Mouse (Mus musculus) neural tube, embryonic 12.5 days (tissue): ENCODE measurements around the gene H2-DMa. TPM values are rescaled to one million over a fixed set of nuclear protein-coding genes. Genes with fewer than 3 reads are reported as not detected.

ENCODE experiments used
- ATAC-seq: fragments of 200-750 bp; cut with Nextera tagmentation; 2 replicates; pipeline ENCODE4 v1.8.0; 2017; ENCODE audit warnings: low read depth, mild to moderate bottlenecking, moderate TSS enrichment, moderate library complexity; ENCODE audit not compliant: low FRiP score
- H3K27ac ChIP-seq: fragments of 300-500 bp; sonication (generic); 2 replicates; pipeline ENCODE4 v1.5.1; 2016
- H3K27me3 ChIP-seq: fragments of 300-500 bp; sonication (generic); replicated peaks from 2 replicates; pipeline ENCODE4 v1.6.1; 2016; ENCODE audit warnings: mild to moderate bottlenecking
- H3K36me3 ChIP-seq: fragments of 300-500 bp; sonication (generic); 2 replicates; pipeline ENCODE4 v1.6.1; 2016; ENCODE audit warnings: mild to moderate bottlenecking
- H3K4me1 ChIP-seq: fragments of 300-500 bp; sonication (generic); 2 replicates; pipeline ENCODE4 v1.6.1; 2016
- H3K4me2 ChIP-seq: fragments of 300-500 bp; sonication (generic); replicated peaks from 2 replicates; pipeline ENCODE4 v1.6.1; 2016; ENCODE audit warnings: mild to moderate bottlenecking
- H3K4me3 ChIP-seq: fragments of 300-500 bp; sonication (generic); 2 replicates; pipeline ENCODE4 v1.5.1; 2016
- H3K9ac ChIP-seq: fragments of 300-500 bp; sonication (generic); 2 replicates; pipeline ENCODE4 v1.6.1; 2016; ENCODE audit warnings: mild to moderate bottlenecking
- H3K9me3 ChIP-seq: fragments of 300-500 bp; sonication (generic); 2 replicates; pipeline ENCODE4 v1.6.1; 2016; ENCODE audit warnings: mild to moderate bottlenecking
- WGBS: fragments of 180-500 bp; shearing (Covaris S2); methylation state at CpG from one replicate; pipeline ENCODE4 v1.1.7; 2016; 5-methylcytosine and 5-hydroxymethylcytosine counted together
- polyA plus RNA-seq: library from polyadenylated mRNA; unstranded; fragments of >200 nt; fragmentation: Nextera tagmentation; extraction: Ambion mirVana; gene quantifications from 2 replicates; pipeline ENCODE4 v1.2.1, GENCODE M21; 2016

H2-DMa gene
- polyA plus RNA-seq, 1 experiment from 2014 or later: 12.3 TPM

- H3K9ac ChIP-seq: no peak overlapping the region
- H3K27me3 ChIP-seq: no peaks in the 10 kb centered on the region
- no peak overlapping the region for H3K4me3 ChIP-seq
- H3K27ac ChIP-seq: no peak overlapping the region
- H3K4me2 ChIP-seq: no peak overlapping the region
- no peaks in the 10 kb centered on the region; the same call in 1 of the 2 replicates for H3K9me3 ChIP-seq
- H3K36me3 ChIP-seq: peaks cover 33% of the 10 kb centered on the region
- 84% methylated on average over 7 of the region's 7 CpGs for WGBS
- no peak for ATAC-seq
- H3K4me1 ChIP-seq: no peaks in the 10 kb centered on the region; the same call in 1 of the 2 replicates
These were observed 12.1 kb upstream of the H2-DMa start for GRCm38 (mm10) chr17:34107109-34107867.

GRCm38 (mm10) chr17:34108460-34108859 lies 10.9 kb upstream of the H2-DMa start:
- Histone ChIP-seq H3K9ac (no peak overlapping the region), H3K4me2 (no peak overlapping the region), H3K36me3 (peaks cover 44% of the 10 kb centered on the region), H3K27me3 (no peaks in the 10 kb centered on the region), H3K9me3 (no peaks in the 10 kb centered on the region; the same call in 1 of the 2 replicates), H3K4me1 (no peaks in the 10 kb centered on the region; the same call in 1 of the 2 replicates), H3K4me3 (no peak overlapping the region), H3K27ac (no peak overlapping the region)
- ATAC-seq: no peak
- WGBS: 83% methylated on average over 5 of the region's 6 CpGs

GRCm38 (mm10) chr17:34109038-34109805 lies 10.1 kb upstream of the H2-DMa start:
- H3K27me3 ChIP-seq: no peaks in the 10 kb centered on the region
- no peak for ATAC-seq
- H3K9ac ChIP-seq: no peak overlapping the region
- H3K4me1 ChIP-seq: no peaks in the 10 kb centered on the region; the same call in 1 of the 2 replicates
- 84% methylated on average over 14 of the region's 14 CpGs for WGBS
- peaks cover 52% of the 10 kb centered on the region for H3K36me3 ChIP-seq
- H3K4me3 ChIP-seq: no peak overlapping the region
- H3K9me3 ChIP-seq: no peaks in the 10 kb centered on the region; the same call in 1 of the 2 replicates
- H3K27ac ChIP-seq: no peak overlapping the region
- no peak overlapping the region for H3K4me2 ChIP-seq

GRCm38 (mm10) chr17:34109806-34110195 lies 9.5 kb upstream of the H2-DMa start:
- H3K4me2 ChIP-seq: no peak overlapping the region
- H3K9me3 ChIP-seq: no peaks in the 10 kb centered on the region
- no peaks in the 10 kb centered on the region for H3K27me3 ChIP-seq
- H3K36me3 ChIP-seq: peaks cover 58% of the 10 kb centered on the region
- H3K4me1 ChIP-seq: no peaks in the 10 kb centered on the region; the same call in 1 of the 2 replicates
- no peak overlapping the region for H3K9ac ChIP-seq
- ATAC-seq: peak; percentile 29; the same call in 1 of the 2 replicates
- no peak overlapping the region for H3K27ac ChIP-seq
- H3K4me3 ChIP-seq: no peak overlapping the region
- 77% methylated on average over 3 of the region's 3 CpGs for WGBS

GRCm38 (mm10) chr17:34110309-34110708 lies 9.0 kb upstream of the H2-DMa start:
- no peaks in the 10 kb centered on the region; the same call in 1 of the 2 replicates for H3K4me1 ChIP-seq
- H3K9me3 ChIP-seq: no peaks in the 10 kb centered on the region
- WGBS: 66% methylated on average over 8 of the region's 8 CpGs
- no peak overlapping the region for H3K4me3 ChIP-seq
- no peak overlapping the region for H3K4me2 ChIP-seq
- no peak overlapping the region for H3K9ac ChIP-seq
- no peak overlapping the region for H3K27ac ChIP-seq
- peaks cover 63% of the 10 kb centered on the region for H3K36me3 ChIP-seq
- ATAC-seq: no peak
- H3K27me3 ChIP-seq: no peaks in the 10 kb centered on the region

- no peak overlapping the region for H3K27ac ChIP-seq
These were observed 5.2 kb upstream of the H2-DMa start for GRCm38 (mm10) chr17:34114114-34114513.

GRCm38 (mm10) chr17:34116736-34117370 lies 2.5 kb upstream of the H2-DMa start:
- Histone ChIP-seq H3K4me3 (peak overlapping the region; percentile 96), H3K27ac (no peak overlapping the region), H3K4me2 (peak overlapping the region; percentile 99), H3K4me1 (peaks cover 13% of the 10 kb centered on the region), H3K36me3 (peaks cover 63% of the 10 kb centered on the region), H3K9me3 (no peaks in the 10 kb centered on the region), H3K27me3 (no peaks in the 10 kb centered on the region), H3K9ac (peak overlapping the region; percentile 96)
- no peak for ATAC-seq
- 43% methylated on average over 7 of the region's 7 CpGs for WGBS

More at GRCm38 (mm10) chr17:34114114-34114513, 5.2 kb upstream of the H2-DMa start:
- H3K4me2 ChIP-seq: no peak overlapping the region
- H3K4me1 ChIP-seq: peaks cover 13% of the 10 kb centered on the region
- H3K4me3 ChIP-seq: no peak overlapping the region
- H3K27me3 ChIP-seq: no peaks in the 10 kb centered on the region
- H3K36me3 ChIP-seq: peaks cover 88% of the 10 kb centered on the region
- no peak for ATAC-seq
- WGBS: 92% methylated on average over 7 of the region's 7 CpGs
- H3K9me3 ChIP-seq: no peaks in the 10 kb centered on the region
- H3K9ac ChIP-seq: no peak overlapping the region

GRCm38 (mm10) chr17:34117421-34118112 lies 1.8 kb upstream of the H2-DMa start:
- peaks cover 55% of the 10 kb centered on the region for H3K36me3 ChIP-seq

GRCm38 (mm10) chr17:34118113-34118872 lies 1.0 kb upstream of the H2-DMa start:
- H3K9me3 ChIP-seq: no peaks in the 10 kb centered on the region
- peak overlapping the region; percentile 99 for H3K4me2 ChIP-seq
- H3K27ac ChIP-seq: peak overlapping the region; percentile 70; the same call in 1 of the 2 replicates
- ATAC-seq: no peak
- peaks cover 15% of the 10 kb centered on the region for H3K4me1 ChIP-seq
- under 1% methylated on average over 64 of the region's 67 CpGs for WGBS
- peaks cover 48% of the 10 kb centered on the region for H3K36me3 ChIP-seq
- peak overlapping the region; percentile 96 for H3K4me3 ChIP-seq
- no peaks in the 10 kb centered on the region for H3K27me3 ChIP-seq
- peak overlapping the region; percentile 96 for H3K9ac ChIP-seq

More at GRCm38 (mm10) chr17:34117421-34118112, 1.8 kb upstream of the H2-DMa start:
- H3K27ac ChIP-seq: no peak overlapping the region
- ATAC-seq: no peak
- H3K27me3 ChIP-seq: no peaks in the 10 kb centered on the region
- H3K9me3 ChIP-seq: no peaks in the 10 kb centered on the region
- peaks cover 13% of the 10 kb centered on the region for H3K4me1 ChIP-seq
- peak overlapping the region; percentile 96 for H3K4me3 ChIP-seq
- peak overlapping the region; percentile 96 for H3K9ac ChIP-seq
- peak overlapping the region; percentile 99 for H3K4me2 ChIP-seq
- WGBS: 1% methylated on average over 5 of the region's 5 CpGs

GRCm38 (mm10) chr17:34118873-34119248 lies 480 bp upstream of the H2-DMa start:
- Histone ChIP-seq H3K9me3 (no peaks in the 10 kb centered on the region), H3K4me2 (peak overlapping the region; percentile 99), H3K36me3 (peaks cover 43% of the 10 kb centered on the region), H3K4me3 (peak overlapping the region; percentile 96), H3K27me3 (no peaks in the 10 kb centered on the region), H3K27ac (peak overlapping the region; percentile 70), H3K9ac (peak overlapping the region; percentile 96), H3K4me1 (peaks cover 21% of the 10 kb centered on the region)
- ATAC-seq: no peak; the same call in 1 of the 2 replicates
- WGBS: 0% methylated on average over 38 of the region's 38 CpGs

GRCm38 (mm10) chr17:34120180-34120723 lies 911 bp downstream of the H2-DMa start:
- Histone ChIP-seq H3K27me3 (no peaks in the 10 kb centered on the region), H3K9me3 (no peaks in the 10 kb centered on the region), H3K36me3 (peaks cover 29% of the 10 kb centered on the region), H3K4me3 (peak overlapping the region; percentile 96), H3K9ac (peak overlapping the region; percentile 97), H3K4me2 (peak overlapping the region; percentile 99), H3K27ac (peak overlapping the region; percentile 100), H3K4me1 (peaks cover 23% of the 10 kb centered on the region)
- ATAC-seq: peak; percentile 11
- 0% methylated on average over 40 of the region's 42 CpGs for WGBS
